Mouse (Mus musculus) CD4-positive, CD25-positive, alpha-beta regulatory T cell, adult 2 months (primary cell): ENCODE data around the gene Nid1.

Experiments
- DNase-seq: peaks from one replicate; pipeline ENCODE4 v3.0.0-alpha.2; 2012; ENCODE audit warnings: low read depth, low spot score

Gene Nid1

GRCm38 (mm10) chr13:13489861-13490260 is 52.5 kb downstream of the Nid1 start:
- DNase-seq: no peak

- peak; percentile 31 for DNase-seq
Measured at GRCm38 (mm10) chr13:13492151-13492550, 54.8 kb downstream of the Nid1 start.

DNA sequence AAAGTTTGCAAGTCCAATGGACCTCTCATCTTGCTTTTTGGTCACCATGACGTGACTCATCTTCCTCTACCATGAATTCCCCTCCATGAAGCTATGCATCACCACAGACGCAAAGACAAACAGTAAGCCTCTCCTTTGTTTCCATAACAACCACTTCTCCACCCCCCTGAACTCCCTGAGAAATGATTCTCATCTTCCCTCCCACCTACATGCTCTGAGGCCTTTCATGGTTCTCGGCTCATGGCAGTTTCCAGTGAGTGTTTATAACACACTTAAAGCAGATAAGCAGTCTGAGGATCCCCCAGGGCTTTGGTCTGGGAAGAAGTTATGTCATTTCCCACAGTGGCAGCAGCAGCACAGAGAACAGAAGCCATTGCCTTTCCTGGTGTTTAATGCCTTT is 56.2 kb downstream of the Nid1 start:
- peak; percentile 40 for DNase-seq

DNA sequence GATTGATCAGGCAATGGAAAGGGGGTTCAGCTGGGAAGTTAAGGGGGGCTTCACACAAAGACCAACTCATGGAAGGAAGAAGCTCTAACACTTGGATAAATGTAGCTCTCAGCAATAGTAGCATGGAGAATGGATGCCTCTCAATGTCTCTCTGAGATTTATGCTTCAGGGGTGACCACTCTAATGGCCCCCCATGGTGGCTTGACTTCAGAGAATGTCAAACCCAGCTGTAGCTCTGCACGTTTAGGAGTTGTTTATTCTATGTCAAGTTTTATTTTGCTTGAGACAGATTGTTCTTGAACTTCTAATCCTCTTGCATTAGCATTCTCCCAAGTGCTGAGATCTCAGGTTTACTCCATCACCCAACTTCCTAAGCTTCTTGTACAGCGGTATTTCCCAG is 60.7 kb downstream of the Nid1 start:
- no peak for DNase-seq

DNA sequence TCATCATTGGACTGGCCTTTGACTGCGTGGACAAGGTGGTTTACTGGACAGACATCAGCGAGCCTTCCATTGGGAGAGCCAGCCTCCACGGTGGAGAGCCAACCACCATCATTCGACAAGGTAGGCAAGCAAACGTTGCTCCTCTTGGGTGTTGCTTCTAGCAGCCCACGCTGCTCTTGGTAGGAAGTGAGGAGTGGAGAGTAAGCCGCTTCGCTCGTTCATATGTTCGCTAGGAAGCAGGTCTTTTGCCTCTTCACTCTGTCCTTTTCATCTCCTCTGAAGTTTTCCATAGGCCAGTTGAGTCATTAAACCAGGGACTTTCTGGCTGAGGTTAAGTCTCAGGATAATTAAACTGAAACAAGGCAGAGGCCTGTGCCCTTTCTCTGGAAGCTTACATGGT is 65.1 kb downstream of the Nid1 start:
- no peak for DNase-seq

DNA sequence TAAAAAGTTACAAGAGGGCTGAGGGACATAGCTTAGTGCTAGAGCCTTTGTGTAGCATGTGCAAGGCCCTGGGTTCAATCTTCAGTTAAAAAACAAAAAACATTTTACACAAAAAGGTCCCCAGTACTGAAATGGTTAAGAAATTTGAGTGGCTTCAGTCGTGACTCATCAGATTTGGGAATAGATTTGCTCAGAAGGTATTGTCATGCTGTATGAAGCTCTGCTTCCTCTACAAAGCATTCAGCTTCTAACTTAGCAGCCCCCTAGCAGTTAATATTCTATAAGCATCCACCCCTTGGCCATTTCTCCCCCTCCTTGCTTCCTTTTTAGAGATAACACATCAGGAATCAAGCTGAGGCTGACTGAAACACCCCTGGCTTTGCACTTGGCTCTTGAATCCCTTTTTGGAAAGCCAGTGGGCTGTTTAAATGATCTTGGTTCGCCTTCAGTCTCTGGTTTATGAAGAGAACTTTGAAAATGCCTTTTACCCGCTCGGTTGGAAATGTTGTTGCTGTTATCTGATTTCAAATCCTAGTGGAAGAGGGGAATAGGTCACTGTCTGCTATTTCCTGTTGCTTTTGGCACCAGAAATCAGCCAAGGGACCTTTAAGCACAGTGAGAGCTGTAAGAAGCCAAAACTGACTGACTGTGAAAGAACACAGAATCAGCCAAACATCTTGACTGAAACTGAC is 66.5 kb downstream of the Nid1 start:
- DNase-seq: no peak

DNA sequence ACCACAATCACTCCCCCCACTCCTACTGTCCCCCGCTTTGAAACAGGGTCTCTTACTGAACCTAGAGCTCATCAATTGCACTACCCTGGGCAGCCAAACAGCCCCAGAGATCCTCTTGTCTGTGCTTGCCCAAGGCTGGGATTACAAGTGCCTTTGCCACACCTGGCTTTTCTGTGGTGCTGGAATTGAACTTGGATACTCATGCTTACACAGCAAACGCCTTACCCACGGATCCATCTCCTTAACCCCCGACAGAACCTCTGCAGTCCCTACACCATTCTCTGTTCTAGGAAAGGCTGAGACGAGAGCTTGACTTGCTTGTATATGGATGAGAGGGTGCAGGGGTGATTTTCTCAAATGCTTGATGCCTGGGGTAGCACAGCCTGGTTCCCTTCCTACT is 67.7 kb downstream of the Nid1 start:
- no peak for DNase-seq

DNA sequence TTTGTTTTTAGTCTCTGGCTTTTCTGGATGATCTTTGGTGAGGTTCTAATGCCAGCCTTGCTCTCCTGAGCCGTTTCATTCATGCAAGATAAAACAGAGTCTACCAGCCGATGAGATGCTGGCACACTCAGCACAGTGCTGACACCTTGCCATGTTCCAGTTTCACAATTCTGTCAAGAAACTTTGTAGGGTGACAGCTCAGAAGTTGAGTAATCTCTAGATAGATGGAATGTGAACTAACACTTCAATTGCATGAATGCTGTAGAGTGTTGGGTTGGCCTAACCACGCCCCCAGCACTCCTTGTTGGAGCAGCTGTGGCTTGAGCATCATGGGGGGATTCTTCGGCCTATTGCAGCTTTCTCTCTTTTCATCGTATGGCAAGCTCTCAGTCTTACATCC is 69.2 kb downstream of the Nid1 start:
- DNase-seq: no peak

- no peak for DNase-seq
Measured at GRCm38 (mm10) chr13:13514861-13515260, 77.5 kb downstream of the Nid1 start.

- peak; percentile 82 for DNase-seq
Measured at GRCm38 (mm10) chr13:13516376-13517225, 79.2 kb downstream of the Nid1 start.

DNA sequence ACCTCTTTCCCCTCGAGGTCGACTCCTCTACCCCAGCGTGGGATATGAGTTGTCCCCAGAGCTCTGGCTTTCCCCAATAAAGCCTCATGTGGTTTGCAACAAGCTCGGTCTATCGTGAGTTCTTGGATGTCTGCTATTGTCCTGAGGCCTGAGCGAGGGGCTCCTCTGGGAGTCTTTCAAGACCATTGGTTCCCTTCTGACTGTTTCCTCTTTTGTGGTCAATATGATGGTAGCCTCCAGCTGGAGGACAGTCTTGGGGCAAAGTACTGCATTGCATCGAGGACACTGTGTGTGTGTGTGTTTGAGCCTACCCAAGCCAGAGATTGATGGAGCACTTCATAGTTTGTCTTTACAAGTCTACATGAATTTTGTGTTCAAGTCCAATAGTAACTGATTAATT is 80.8 kb downstream of the Nid1 start:
- DNase-seq: no peak

- peak; percentile 37 for DNase-seq
Measured at GRCm38 (mm10) chr13:13520436-13520835, 83.1 kb downstream of the Nid1 start.

- peak; percentile 51 for DNase-seq
Measured at GRCm38 (mm10) chr13:13523625-13524584, 86.6 kb downstream of the Nid1 start.

- no peak for DNase-seq
Measured at GRCm38 (mm10) chr13:13525205-13525604, 87.9 kb downstream of the Nid1 start.

DNA sequence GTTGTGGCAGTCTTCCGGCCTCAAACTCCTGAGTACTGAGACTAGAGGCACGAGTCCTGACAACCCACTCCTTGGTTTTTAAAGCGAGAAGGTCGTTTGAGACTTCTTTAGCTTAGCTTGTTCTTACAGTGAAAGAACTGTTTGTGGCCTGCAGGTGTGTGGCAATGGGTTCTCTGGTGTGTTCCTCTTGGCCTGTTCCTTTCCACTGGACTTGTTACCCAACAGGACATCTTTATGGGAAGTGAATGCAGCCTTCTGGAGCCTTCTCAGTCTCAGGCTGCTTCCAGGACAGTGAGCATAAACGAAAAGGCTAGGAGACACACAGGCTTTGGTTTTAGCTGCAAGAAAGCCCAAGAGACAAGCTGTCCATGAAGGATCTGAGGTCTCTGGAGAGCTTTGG is 88.5 kb downstream of the Nid1 start:
- no peak for DNase-seq

DNA sequence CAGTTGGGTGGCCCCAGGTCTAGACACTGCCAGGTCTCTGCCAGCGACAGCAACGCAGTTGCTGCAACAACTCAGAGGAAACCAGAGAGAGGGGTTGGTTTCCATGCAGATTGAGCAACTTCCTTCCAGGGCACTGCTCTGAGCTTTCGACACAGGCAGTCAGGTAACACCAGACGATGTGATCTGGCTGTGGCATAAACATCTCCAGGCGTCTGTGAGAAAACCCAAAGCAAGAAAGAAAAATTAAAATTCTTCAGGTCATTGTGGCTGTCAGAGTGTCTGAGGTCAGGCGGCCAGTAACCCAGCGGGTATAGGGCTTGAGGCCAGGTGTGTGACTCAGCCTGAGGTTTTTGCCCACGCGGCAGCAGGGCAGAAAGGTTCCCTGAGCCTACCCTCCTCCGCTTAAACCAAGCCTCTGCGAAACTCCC is 91.8 kb downstream of the Nid1 start:
- DNase-seq: peak; percentile 64

DNA sequence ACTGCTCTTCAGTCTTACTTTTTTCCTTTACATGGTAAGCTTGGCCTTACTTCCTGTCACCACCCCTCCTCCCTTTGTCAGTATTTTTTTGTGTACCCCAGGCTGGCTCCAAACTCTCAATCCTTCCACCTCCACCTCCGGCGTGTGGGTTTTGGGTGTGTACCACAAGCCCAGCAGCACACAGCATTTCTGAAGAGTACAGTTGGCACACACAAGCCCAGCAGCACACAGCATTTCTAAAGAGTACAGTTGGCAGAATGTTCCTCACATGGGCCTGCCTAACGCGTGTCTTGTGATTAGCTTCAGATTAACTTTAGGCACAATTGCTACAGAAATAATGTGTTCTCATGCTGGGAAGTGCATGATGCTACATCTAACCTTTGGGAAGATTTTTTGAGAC is 93.6 kb downstream of the Nid1 start:
- DNase-seq: peak; percentile 45

DNA sequence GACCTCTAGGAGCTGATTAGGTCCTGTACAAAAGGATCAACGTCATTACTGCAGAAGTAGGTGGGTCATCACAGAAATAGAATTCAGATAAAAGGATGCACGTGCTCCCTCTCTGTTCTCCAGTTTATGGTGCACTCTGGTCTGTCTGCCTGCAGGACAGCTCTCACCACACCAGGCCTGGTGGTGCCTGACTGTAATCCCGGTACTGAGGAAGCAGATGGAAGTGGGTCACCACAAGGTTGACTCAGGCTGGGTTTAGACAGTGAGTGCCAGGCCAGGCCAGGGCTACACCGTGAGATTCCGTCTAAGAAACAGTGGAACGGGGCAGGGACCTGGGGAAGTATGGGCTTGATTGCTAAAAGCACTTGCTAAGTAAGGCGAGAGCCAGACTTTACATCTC is 94.6 kb downstream of the Nid1 start:
- DNase-seq: no peak

DNA sequence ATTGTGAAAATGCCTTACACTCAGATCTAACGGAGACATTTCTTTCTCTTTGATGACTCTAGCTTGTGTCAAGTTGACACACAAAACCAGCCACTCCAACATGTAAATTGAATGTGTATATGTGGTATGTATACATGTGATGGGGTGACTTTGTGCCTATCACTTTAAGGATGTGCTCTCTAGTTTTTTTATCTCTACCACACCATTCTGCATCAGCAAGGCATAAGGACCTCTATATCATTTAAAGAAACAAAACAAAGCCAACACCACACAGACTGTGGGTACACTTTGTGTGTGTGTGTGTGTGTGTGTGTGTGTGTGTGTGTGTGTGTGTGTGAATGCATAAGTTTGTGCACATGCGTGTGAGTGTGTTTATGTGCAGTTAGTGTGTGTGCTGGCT is 99.2 kb downstream of the Nid1 start:
- DNase-seq: no peak

DNA sequence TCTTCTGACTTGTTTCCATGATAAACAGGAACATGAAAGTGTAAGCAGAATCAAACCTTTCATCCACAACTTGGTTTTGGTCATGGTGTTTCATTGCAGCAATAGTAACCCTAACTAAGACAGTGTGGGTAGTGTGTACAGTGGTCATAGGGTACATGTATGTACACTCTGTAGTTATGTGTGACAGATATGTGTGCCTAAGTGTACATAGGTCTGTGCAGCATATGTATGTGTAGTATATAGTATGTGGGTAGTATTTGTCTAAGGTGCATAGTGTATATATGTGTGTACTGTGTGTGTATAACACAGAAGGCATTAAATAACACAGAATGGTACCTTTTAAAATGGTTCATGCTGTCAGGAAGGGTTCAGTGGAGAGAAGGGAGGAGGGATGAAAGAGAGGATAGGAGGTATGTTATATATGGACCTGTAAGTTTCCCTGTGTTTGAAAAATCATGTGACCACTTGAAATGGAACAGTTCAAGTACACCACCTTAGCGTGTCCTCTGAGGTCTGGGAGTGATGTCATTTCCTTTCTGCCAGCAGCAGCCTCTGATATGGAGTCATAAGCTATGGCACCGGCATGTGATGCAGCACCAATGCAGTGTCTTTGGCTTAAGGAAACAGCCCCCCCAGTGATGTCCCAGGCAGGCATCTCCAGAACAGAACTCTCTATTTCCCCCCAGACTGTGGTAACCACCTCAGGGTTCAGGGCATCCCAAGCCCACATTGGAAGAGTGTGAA is 100.1 kb downstream of the Nid1 start:
- DNase-seq: peak; percentile 55

GRCm38 (mm10) chr13:13538585-13539300 is 101.4 kb downstream of the Nid1 start:
- DNase-seq: peak; percentile 67
